Mouse (Mus musculus) kidney, postnatal 10 days (tissue): ENCODE data around the gene Ptprm.

ENCODE experiments used
- DNase-seq: peaks from one replicate; pipeline ENCODE4 v3.0.0; 2021; ENCODE audit warnings: mixed read lengths

Ptprm gene

DNA sequence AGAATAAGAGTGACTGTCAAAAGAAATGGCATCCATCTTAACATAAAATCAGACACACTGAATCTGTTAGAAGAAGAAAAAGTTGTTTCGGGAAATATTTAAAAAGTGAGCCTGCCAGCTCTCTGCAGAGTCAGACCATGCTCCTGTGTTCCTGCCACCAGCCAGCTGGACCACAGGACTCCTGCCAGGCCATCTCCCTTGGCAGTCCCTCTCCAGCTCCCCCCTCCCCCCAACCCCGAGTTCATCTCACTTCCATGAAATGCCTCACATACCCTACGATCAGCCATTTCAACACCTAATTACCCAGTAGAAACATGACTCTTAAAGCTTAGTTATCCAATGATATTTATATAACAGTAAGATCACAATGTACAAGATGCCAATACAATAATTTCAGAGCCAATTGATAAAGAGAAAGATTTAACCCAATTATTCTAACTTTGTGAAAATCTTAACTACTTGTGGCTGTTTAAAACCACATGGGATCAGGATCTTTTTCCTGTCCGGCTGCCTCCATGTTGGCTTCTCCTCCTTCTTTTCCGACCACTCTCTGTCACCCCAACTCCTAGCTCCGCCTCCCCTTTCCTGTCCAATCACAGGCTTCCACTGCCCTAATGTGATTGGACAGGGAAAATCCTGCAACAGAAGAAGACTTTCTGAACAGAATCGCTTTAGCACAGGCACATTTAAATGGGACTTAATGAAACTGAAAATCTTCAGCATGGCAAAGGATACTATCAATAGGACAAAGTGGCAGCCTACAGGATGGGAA, 716.1 kb downstream of the Ptprm start:
- DNase-seq = no peak

DNA sequence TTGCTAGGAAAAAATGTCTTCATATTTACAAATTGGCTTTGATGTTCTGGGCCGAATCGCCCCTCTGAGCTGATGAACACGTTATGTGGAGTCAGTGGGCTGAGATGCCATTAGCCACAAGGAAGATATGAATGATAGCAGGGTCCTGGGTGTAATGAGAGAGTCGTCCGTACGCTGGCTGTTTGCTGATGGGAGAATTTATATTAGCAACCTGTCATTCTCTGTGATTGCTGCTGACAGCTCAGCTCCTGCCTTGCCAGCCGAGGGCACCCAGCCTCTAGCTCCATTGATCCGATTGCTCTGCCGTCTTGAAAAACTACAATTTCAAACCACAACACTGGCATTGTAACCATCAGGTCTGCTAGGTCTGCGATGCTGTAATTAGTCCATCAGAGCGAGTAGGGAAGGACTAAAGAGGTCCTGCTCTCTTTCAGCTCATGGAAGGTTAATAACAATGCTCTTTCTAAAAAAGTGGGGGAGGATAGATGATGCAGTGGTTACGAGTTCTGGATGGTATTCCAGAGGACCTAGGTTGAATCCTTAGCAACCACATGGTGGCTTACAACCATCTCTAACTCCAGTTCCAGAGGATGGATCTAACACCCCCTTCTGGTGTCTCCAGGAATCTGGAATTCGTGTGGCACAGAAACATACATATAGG, 734.1 kb downstream of the Ptprm start:
- DNase-seq = no peak

DNA sequence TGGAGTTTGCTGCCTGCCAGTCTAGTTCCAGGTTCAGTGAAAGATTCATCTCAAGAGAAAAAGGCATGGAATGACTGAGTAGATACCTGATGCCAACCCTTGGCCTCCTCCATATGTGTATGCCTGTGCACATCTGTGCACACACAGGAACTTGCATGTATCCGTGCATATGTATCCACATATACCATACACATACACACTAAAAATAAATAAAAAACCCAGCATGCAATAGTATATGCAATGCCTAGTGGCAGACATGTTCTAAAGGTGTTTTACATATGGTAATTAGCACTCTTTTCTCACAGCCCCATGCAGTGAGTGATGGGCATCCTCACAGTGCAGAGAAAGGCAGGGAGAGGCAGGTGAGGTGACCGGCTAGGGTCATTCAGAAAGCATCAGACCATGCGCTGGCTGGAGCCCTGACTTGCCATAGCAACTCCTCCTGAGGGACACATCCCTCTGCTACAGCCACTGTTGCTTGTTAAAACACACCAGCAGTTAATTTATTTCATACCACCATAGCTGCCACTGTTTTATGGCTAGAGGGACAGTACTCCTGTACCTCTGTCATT, 734.9 kb downstream of the Ptprm start:
- no peak for DNase-seq
